Mouse (Mus musculus): Measurements from ENCODE around the gene 9030612E09Rik. TPM values are rescaled to one million over a fixed set of nuclear protein-coding genes. Genes with fewer than 3 reads are reported as not detected.

Gene 9030612E09Rik
- total RNA-seq, 2 experiments from 2014 or later = 2.9 to 3.8 TPM

DNA sequence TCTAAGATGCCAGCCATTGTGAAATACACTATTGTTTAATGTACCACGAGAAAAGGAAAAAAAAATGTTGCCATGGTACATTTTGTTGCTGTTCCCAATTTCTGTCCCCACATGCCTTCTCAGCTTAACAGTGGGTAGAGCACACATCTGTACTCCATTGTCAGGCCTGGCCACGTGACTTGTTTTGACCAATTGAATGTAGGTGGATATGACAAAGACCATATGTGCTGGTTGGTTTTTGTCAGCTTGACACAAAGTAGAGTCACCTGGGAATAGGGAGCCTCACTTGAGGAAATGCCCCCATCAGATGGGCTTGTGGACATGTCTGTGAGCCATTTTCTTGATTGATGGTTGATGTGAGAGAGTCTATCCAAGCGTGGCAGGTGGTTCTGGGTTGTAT, 29.4 kb downstream of the 9030612E09Rik start:
- DNase-seq = no peak

DNA sequence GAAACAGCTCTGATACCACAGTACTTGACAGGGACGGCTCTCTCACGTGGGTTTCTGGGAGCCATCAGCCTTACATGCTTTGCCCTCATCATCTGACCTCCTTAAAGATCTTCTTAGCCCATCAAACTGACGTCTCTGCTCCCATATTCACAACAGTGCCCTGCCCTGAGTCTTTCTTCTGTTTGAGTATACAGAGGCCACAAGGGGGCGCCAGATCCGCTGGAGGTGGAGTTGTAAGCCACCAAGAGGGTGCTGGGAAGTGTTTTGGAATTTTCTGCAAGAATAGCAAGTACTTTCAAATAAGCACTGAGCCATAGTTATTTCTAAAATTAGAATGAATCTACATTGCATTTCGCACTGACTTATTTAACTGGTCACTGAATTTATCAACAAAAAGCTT, 37.4 kb downstream of the 9030612E09Rik start:
- DNase-seq = peak; percentile 20 to 54

- no peak for DNase-seq
These were observed 42.9 kb downstream of the 9030612E09Rik start for GRCm38 (mm10) chr10:43217361-43217900.

DNA sequence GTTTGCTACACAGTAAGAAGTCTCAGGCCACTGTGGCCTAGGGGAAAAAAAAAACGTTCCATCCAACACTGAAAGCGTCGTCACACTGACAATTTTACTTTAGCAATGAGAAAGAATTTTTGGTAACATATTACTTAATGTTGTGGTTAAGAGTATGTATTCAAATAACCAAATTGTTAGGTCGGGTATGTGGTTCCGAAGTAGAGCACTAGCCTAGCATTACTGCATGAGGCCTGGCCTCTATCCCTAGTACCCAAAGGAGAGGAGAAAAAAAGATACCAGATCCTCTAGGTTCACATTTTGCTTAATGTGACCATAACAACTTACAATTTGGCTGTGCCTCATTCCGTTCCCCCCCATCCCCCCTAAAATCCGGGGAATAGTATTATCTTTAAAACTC, 46.0 kb downstream of the 9030612E09Rik start:
- peak; percentile 2 to 39 for DNase-seq

DNA sequence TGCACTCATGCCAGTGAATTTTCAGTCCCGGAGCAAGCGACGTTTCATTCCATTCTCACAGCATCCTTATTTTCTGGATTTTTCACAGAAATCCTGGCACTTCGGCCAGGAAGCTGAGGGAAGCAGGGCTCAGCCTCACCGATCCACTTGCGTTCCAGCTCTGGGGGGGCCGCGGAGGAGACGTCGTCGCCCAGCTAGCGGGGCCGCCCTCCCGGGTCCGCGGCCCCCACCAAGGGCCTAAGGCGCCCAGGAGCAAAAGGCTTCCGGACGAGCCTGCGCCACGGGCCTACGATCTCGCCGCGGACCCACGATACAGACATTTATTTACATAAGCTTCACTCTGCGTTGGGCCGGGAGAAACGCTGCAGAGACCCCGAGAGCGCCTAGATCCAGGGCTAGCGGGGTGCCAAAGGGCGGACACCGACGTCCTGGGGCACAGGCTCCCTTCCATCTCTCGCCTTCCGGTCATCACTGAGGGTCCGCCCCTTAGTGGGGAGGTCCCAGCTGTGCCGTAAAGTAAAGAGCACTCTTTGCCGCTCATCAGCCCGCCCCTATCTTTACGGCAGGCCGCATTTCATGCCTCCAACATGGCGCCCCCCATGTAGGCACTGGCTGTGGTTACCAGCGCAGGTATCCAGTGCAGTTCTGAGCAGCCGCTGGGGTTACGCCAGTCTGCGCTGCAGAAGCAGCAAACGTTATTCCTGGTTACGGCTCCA, 46.6 kb downstream of the 9030612E09Rik start, which contains the start of gene Pdss2:
TSS of gene Pdss2 (plus strand) at position 577 of the 716 bp plus-strand sequence.
- DNase-seq = peak; percentile 97 to 98

GRCm38 (mm10) chr10:43221659-43222058, 47.2 kb downstream of the 9030612E09Rik start:
- DNase-seq = no peak

GRCm38 (mm10) chr10:43223391-43223790, 48.9 kb downstream of the 9030612E09Rik start:
- no peak for DNase-seq

Other genes with a start within 250 kb of the 9030612E09Rik start
- gene Sobp, start 174 bp upstream of the 9030612E09Rik start, total RNA-seq (2021) = 10 to 100 TPM; 12.3 to 15.4 TPM
- gene Pdss2, start 46.8 kb downstream of the 9030612E09Rik start, total RNA-seq (2021) = 10 to 100 TPM; 35.0 to 35.9 TPM

All from heart, adult 18-20 months (tissue).